Mouse (Mus musculus) left cerebral cortex, adult 11 months (tissue): ENCODE measurements around the gene Ntng1.
"Not testable (repeated sequence)": the region's sequence is repeated elsewhere in the genome, so short reads cannot be mapped to it uniquely, and the experiment has no call there.

Experiments used
- DNase-seq: peaks from one replicate; pipeline ENCODE4 v3.0.0; 2022; ENCODE audit warnings: low spot score

The Ntng1 gene

GRCm38 (mm10) chr3:109782289-109782951 is 361.4 kb downstream of the Ntng1 start:
- peak; percentile 57 for DNase-seq

GRCm38 (mm10) chr3:109781917-109782288 is 361.9 kb downstream of the Ntng1 start:
- DNase-seq: no peak

DNA sequence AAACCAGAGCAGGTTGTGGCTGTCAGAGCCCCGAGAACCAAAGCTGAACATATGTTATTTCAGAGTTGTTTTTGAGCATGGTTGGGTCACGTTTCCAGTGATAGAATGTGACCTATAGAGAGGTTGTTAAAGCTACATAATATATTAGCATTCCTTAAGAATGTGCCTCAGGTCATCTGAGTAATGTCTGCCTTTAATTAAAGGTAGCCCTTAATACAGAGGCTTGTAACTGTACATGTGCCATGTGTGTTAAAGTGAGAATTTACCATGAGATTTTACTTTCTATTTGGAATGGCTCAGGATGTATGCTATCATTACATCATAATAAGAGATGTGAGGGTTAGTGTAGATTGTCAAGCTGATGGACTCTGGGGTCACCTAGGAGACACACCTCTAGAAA is 368.6 kb downstream of the Ntng1 start:
- DNase-seq: no peak

GRCm38 (mm10) chr3:109772120-109772519 is 371.7 kb downstream of the Ntng1 start:
- no peak for DNase-seq

DNA sequence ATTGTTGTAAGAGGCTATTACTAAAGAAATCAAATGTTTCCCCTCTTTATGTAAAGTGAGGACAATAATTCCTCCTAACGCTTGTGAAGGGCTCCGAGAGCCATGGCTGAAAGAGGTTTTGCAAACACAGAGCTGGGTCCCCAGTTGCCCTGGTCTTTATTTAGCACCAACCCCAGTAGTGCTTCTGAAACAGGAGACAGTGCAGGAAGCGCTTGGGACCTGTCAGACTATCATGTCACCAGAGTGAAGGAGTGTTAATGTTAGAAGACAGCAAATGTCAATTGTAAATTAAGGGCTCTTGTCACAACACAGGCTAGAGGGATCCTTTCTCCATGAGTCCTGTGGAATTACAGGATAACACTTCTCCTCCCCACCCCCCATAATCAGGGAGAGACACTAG is 376.9 kb downstream of the Ntng1 start:
- no peak for DNase-seq

DNA sequence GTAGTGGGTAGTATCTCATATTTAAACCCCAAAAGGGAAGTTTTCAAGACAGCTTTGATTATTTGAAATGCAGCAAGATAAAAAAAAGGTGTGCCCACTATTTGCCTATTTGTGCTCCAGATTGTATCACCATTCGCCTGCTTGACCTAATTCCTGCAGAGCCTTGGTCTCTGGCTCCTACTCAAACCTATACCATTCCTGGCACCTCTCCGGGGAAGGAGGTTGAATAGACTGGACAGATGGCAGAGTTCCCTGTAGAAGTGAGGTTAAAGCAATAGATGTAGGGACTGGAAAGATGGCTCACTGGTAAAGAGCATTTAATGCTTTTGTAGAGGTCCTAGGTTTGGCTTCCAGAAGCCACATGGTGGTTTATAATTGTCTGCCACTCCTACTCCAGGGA is 378.2 kb downstream of the Ntng1 start:
- DNase-seq: no peak

- DNase-seq: no peak
These were observed 378.7 kb downstream of the Ntng1 start for GRCm38 (mm10) chr3:109765141-109765540.

GRCm38 (mm10) chr3:109756426-109756825 is 387.4 kb downstream of the Ntng1 start:
- no peak for DNase-seq

GRCm38 (mm10) chr3:109747593-109747992 is 396.2 kb downstream of the Ntng1 start:
- DNase-seq: not testable (repeated sequence)

DNA sequence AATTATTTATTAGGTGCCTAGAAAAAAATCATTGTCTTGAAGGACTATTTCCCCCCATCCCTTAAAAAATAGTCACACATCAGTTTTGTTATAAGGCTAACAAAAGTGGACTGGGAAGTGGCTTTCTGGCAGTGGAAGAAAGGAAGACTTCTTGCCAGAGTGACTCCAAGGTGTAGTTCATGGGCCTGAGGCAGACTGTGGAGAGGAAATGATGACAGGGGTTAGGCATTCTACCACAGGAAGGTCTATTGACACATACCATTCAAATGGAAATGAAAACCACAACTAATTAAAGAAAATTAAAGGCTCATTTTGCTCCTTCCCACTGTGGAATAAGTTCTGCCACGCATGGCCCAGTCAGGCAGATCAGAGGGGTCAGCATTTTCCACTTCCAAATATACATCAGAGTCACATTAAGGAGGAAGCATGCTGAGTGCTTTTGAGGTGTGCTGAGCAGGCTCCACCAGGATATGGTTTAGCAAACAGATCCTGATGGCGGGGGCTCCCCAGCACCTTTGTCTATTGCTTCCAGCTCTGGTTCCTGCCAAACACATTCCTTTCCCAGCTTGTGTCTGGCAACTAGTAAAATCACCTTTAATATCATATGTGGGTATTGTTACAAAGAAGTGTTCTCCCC is 403.2 kb downstream of the Ntng1 start:
- DNase-seq: no peak

GRCm38 (mm10) chr3:109732327-109733182 is 411.3 kb downstream of the Ntng1 start:
- peak; percentile 15 for DNase-seq

DNA sequence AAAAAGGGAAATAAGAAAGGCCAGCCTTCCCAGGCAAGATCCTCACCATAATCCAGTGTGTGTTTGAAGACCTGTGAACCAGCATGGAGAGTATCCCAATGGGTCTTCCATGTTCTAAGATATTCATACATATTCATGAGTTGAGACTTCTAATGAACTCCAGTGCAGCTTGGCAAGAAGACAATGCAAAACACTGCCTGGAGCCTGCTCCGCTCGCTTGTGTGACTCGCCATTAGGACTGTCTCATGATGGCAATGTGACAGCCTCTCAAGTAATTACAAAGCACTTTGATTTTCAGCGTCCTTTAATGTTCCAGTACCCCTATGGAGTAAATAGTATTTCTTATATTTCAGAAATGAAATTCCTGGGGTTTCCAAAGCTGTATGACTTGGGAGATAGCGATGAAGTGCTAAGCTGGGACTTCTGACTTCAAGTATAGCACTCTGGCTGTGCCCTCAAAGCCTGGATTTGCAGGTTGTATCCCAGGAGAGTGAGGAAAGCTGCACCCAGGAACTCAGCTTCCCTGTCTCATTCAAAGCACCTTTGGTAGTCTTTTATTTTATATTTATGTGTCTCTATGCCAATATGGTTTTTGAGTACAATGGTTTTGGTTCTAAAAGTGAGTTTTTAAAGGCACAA is 412.1 kb downstream of the Ntng1 start:
- no peak for DNase-seq
